Mouse (Mus musculus): ENCODE measurements around the gene Nr1i3. TPM values are rescaled to one million over a fixed set of nuclear protein-coding genes. Genes with fewer than 3 reads are reported as not detected.

Nr1i3 gene
- total RNA-seq, 2 experiments from 2014 or later = not detected

Other genes with a start within 250 kb of the Nr1i3 start
- 10 to 100 TPM in 1 of 2 experiments, 1 to 10 TPM in 1; 7.0 to 15.6 TPM for gene Fcgr2b, start 237.4 kb upstream of the Nr1i3 start, total RNA-seq (2021)
- 10 to 100 TPM in 1 of 2 experiments, 1 to 10 TPM in 1; 5.8 to 13.0 TPM for gene Fcgr4, start 195.1 kb upstream of the Nr1i3 start, total RNA-seq (2021)
- gene Fcgr3, start 149.0 kb upstream of the Nr1i3 start, total RNA-seq (2021) = 10 to 100 TPM; 17.7 to 32.8 TPM
- gene Cfap126, start 100.1 kb upstream of the Nr1i3 start, total RNA-seq (2021) = 1 to 10 TPM; 3.0 to 4.2 TPM
- gene Sdhc, start 63.4 kb upstream of the Nr1i3 start, total RNA-seq (2021) = 100 to 1,000 TPM; 450 to 629 TPM
- gene Mpz, start 63.3 kb upstream of the Nr1i3 start, total RNA-seq (2021) = 1 to 10 TPM in 1 of 2 experiments, under 1 TPM in 1; 0.73 to 1.2 TPM
- gene Pcp4l1, start 17.7 kb upstream of the Nr1i3 start, total RNA-seq (2021) = 10 to 100 TPM; 51.7 to 52.5 TPM
- gene Tomm40l, start 8.5 kb downstream of the Nr1i3 start, total RNA-seq (2021) = 10 to 100 TPM; 47.7 to 67.0 TPM
- 1 to 10 TPM; 4.2 to 4.6 TPM for gene Apoa2, start 11.1 kb downstream of the Nr1i3 start, total RNA-seq (2021)
- gene Fcer1g, start 20.4 kb downstream of the Nr1i3 start, total RNA-seq (2021) = 10 to 100 TPM; 23.2 to 46.7 TPM
- gene Adamts4, start 36.5 kb downstream of the Nr1i3 start, total RNA-seq (2021) = 1 to 10 TPM; 1.5 to 3.8 TPM
- gene Ndufs2, start 37.4 kb downstream of the Nr1i3 start, total RNA-seq (2021) = 1,000 to 10,000 TPM in 1 of 2 experiments, 100 to 1,000 TPM in 1; 683 to 1,034 TPM
- 10 to 100 TPM; 30.5 to 37.8 TPM for gene B4galt3, start 56.4 kb downstream of the Nr1i3 start, total RNA-seq (2021)
- gene Ppox, start 67.2 kb downstream of the Nr1i3 start, total RNA-seq (2021) = 10 to 100 TPM; 39.4 to 43.1 TPM
- 10 to 100 TPM; 38.5 to 41.8 TPM for gene Usp21, start 74.0 kb downstream of the Nr1i3 start, total RNA-seq (2021)
- gene Ufc1, start 81.1 kb downstream of the Nr1i3 start, total RNA-seq (2021) = 100 to 1,000 TPM; 147 to 168 TPM
- gene Dedd, start 115.2 kb downstream of the Nr1i3 start, total RNA-seq (2021) = 10 to 100 TPM; 38.1 to 38.3 TPM
- 10 to 100 TPM; 68.9 to 71.0 TPM for gene Nit1, start 131.7 kb downstream of the Nr1i3 start, total RNA-seq (2021)
- gene Pfdn2, start 131.7 kb downstream of the Nr1i3 start, total RNA-seq (2021) = 100 to 1,000 TPM; 137 to 168 TPM
- 1 to 10 TPM; 1.3 to 2.4 TPM for gene Klhdc9, start 146.8 kb downstream of the Nr1i3 start, total RNA-seq (2021)
- gene Nectin4, start 156.1 kb downstream of the Nr1i3 start, total RNA-seq (2021) = under 1 TPM; 0.20 to 0.45 TPM
- gene Arhgap30, start 175.0 kb downstream of the Nr1i3 start, total RNA-seq (2021) = 1 to 10 TPM; 3.6 to 6.8 TPM
- gene Usf1, start 197.3 kb downstream of the Nr1i3 start, total RNA-seq (2021) = 10 to 100 TPM; 51.7 to 53.5 TPM
- gene Tstd1, start 204.9 kb downstream of the Nr1i3 start, total RNA-seq (2021) = 1 to 10 TPM; 3.1 to 4.0 TPM
- 10 to 100 TPM; 29.3 to 36.4 TPM for gene F11r, start 223.6 kb downstream of the Nr1i3 start, total RNA-seq (2021)

Data from adrenal gland, adult 18-20 months (tissue).